Mouse (Mus musculus) heart, adult 2 months (tissue): ENCODE results near the gene Gigyf2. TPM values are rescaled to one million over a fixed set of nuclear protein-coding genes. Genes with fewer than 3 reads are reported as not detected.
A peak's percentile ranks its signal among the peaks of the same experiment; 100 is the strongest.

ENCODE experiments used
- DNase-seq, 2 experiments: peaks; one replicate each; pipeline ENCODE4 v3.0.0; 2021
- H3K27ac ChIP-seq: fragments of 200-600 bp; 2 replicates; pipeline ENCODE4 v1.8.1; 2022
- H3K27me3 ChIP-seq: fragments of 200-500 bp; 2 replicates; pipeline ENCODE4 v1.6.1; 2012; ENCODE audit warnings: mild to moderate bottlenecking, low read length, inconsistent platforms, mixed read lengths; ENCODE audit not compliant: control insufficient read depth, insufficient read depth
- H3K36me3 ChIP-seq: fragments of 200-500 bp; 2 replicates; pipeline ENCODE4 v1.6.1; 2012; ENCODE audit warnings: low read length, inconsistent platforms; ENCODE audit not compliant: control insufficient read depth, insufficient read depth
- H3K4me1 ChIP-seq: fragments of 200-500 bp; 2 replicates; pipeline ENCODE4 v1.6.1; 2011; ENCODE audit warnings: low read length; ENCODE audit not compliant: control insufficient read depth, insufficient read depth
- H3K4me3 ChIP-seq: fragments of 200-600 bp; 2 replicates; pipeline ENCODE4 v1.8.1; 2022
- H3K79me2 ChIP-seq: fragments of 200-500 bp; replicated peaks from 2 replicates; pipeline ENCODE4 v1.6.1; 2012; ENCODE audit warnings: mild to moderate bottlenecking, inconsistent platforms, low read length, moderate library complexity, mixed read lengths; ENCODE audit not compliant: control insufficient read depth, insufficient read depth
- H3K9ac ChIP-seq: fragments of 200-500 bp; 2 replicates; pipeline ENCODE4 v1.6.1; 2012; ENCODE audit warnings: low read depth, mild to moderate bottlenecking, control low read depth, inconsistent platforms, low read length, mixed read lengths
- CTCF ChIP-seq: fragments of 200-600 bp; IDR thresholded peaks from 2 replicates; pipeline ENCODE4 v1.8.1; 2022; ENCODE audit warnings: antibody characterized with exemption, mild to moderate bottlenecking, moderate library complexity
- EP300 ChIP-seq: fragments of 200-500 bp; IDR thresholded peaks from 2 replicates; pipeline ENCODE4 v1.6.1; 2011; ENCODE audit warnings: low read depth, low read length, control low read depth; ENCODE audit not compliant: insufficient read depth
- POLR2A ChIP-seq: fragments of 200-500 bp; IDR thresholded peaks from 2 replicates; pipeline ENCODE4 v1.6.1; 2011; ENCODE audit warnings: mild to moderate bottlenecking, low read depth, low read length, control low read depth; ENCODE audit not compliant: insufficient read depth
- WGBS: fragments of 180-500 bp; shearing (Covaris S2); methylation state at CpG from one replicate; pipeline ENCODE4 v1.1.7; 2018; 5-methylcytosine and 5-hydroxymethylcytosine counted together
- intact Hi-C: fragments of 180-260 bp; cut with DNase I; formaldehyde crosslinking; loops from one replicate; pipeline ENCODE4 v1.15.1; 2025
- long read RNA-seq: library from polyadenylated mRNA; stranded (forward); transcript quantifications from one replicate; pipeline ENCODE4 v2.0.0, GENCODE M21; 2021
- polyA plus RNA-seq: library from polyadenylated mRNA; depleted of rRNA; stranded (reverse); fragments of >200 nt; gene quantifications from 2 replicates; pipeline ENCODE4 v1.2.3, GENCODE M21; 2012; rRNA removed
- total RNA-seq, 2 experiments: library from RNA; stranded (reverse); gene quantifications; 2 replicates each; pipeline ENCODE4 v1.2.3; 2021

Gigyf2 gene
- total RNA-seq (10 to 100 TPM; 47.4 to 47.7 TPM), polyA plus RNA-seq (19.3 and 33.5 TPM in 2 replicates)
- long read RNA-seq, full-length matches to known transcripts: 7 of 11 reads
- long read RNA-seq, partial matches to known transcripts: 2 of 11 reads
- long read RNA-seq, other reads (novel, unspliced or antisense): 2 of 11 reads

DNA sequence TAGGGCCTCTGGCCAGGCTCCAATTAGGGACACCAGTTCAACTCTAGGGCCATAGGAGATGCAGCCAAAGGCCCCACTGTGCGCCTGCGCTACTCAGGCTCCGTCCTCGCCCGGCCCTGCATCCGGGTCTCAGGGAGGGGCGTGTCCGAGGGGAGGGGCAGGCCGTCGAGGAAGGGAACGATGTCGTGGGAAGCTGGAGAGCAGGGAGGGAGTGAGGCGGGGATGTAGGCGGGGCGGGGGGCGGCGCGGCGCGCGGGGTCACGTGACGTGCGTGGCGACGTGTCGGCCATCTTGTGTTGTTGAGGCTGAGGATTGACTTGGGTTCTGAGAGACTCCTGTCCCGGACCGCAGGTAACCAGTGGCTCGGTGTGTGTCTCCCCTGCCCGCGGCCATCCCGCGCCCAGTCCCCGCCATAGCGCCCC, at the start of gene Gigyf2:
Gene Gigyf2 (plus strand): TSS at position 257 of the 422 bp plus-strand sequence.
- peak within 1 kb of the TSS; percentile 98 for H3K4me3 ChIP-seq
- peaks cover 10% of the 10 kb centered on the region for H3K36me3 ChIP-seq
- H3K27me3 ChIP-seq: no peaks in the 10 kb centered on the region
- peaks cover 5% of the 10 kb centered on the region for H3K4me1 ChIP-seq
- intact Hi-C loops: no loop called here
- under 1% methylated on average over 36 of the region's 36 CpGs for WGBS
- TF ChIP-seq EP300 (0 out of 2 replicates have a peak, but pooled peaks have one; percentile 45), POLR2A (peak; percentile 72), CTCF (no peak)
- H3K79me2 ChIP-seq: no peaks in the 10 kb centered on the region
- H3K9ac ChIP-seq: peak within 1 kb of the TSS; percentile 89
- H3K27ac ChIP-seq: peak within 1 kb of the TSS; percentile 90
- peak; percentile 97 to 98 for DNase-seq

DNA sequence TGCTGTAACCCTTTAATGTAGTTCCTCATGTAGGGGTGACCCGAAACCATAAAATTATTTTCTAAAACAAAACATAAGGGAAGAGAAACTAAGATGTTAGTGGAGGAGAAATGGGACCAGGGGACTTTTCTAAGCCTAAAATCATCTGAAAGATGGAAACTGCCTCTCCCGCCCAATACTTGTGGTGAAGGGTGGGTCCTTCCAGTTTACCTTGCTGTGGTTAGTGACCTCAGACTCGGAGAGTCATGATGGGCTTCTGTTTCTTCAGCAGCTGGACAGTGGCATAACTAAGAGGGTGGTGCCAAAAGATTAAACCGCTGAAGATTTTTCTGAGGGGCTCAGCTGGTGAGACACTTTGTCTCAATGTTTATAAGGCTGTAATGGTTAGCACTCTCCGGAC, 46.5 kb upstream of the Gigyf2 start:
- H3K9ac ChIP-seq: no peak overlapping the region
- no peaks in the 10 kb centered on the region for H3K4me1 ChIP-seq
- H3K27me3 ChIP-seq: no peaks in the 10 kb centered on the region
- intact Hi-C loops: no loop called here
- no peak for DNase-seq
- H3K4me3 ChIP-seq: no peak overlapping the region
- 79% methylated on average over 5 of the region's 5 CpGs for WGBS
- no peak overlapping the region for H3K27ac ChIP-seq
- H3K79me2 ChIP-seq: no peaks in the 10 kb centered on the region
- no peaks in the 10 kb centered on the region for H3K36me3 ChIP-seq
- TF ChIP-seq EP300: no peak
- TF ChIP-seq POLR2A: no peak

DNA sequence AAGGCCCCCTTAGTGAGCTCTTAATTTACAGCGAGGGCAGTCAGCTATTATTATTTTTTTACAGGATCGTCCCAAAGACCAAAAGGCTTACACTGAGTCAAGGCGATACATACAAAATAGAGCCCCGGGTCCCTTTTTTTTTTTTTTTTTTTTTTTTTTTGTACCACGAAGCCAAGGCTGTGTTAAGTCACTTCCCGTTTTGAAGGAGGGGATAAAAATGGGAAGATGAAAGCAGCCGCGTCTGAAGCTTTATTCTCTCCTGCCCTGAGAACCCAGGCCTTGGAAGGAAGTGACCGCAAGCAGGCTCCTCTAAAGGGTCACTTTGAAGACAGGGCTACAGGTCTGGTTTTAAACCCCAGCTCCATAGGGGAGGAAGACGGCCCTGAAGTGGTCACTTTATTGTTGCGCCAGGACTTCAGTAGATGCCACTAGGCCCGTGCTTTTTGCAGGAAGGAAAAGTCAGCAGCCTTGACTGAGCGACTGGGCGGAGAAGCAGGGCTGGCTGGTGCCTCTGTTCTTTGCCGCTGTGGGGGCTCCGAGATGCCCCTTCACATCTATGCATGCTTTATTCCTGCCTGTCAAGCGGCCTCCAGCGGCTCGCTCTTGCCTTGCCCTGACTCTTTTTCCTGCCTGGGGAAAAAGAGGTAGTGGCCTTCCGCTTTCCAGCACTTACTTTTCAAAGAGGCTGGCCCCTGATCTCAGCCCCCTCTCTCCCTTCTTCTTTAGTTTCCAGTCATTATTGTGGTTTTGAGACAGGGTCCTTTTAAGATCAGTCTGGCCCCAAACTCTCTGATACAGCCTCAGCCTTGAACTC, 45.0 kb upstream of the Gigyf2 start:
- TF ChIP-seq CTCF: no peak
- no peak for TF ChIP-seq EP300
- TF ChIP-seq POLR2A: no peak
- no peak overlapping the region for H3K9ac ChIP-seq
- intact Hi-C loops: no loop called here
- no peak for DNase-seq
- H3K4me3 ChIP-seq: no peak overlapping the region
- no peaks in the 10 kb centered on the region for H3K27me3 ChIP-seq
- no peak overlapping the region for H3K27ac ChIP-seq
- no peaks in the 10 kb centered on the region for H3K36me3 ChIP-seq
- no peaks in the 10 kb centered on the region for H3K79me2 ChIP-seq
- WGBS: 34% methylated on average over 20 of the region's 20 CpGs
- no peaks in the 10 kb centered on the region for H3K4me1 ChIP-seq

DNA sequence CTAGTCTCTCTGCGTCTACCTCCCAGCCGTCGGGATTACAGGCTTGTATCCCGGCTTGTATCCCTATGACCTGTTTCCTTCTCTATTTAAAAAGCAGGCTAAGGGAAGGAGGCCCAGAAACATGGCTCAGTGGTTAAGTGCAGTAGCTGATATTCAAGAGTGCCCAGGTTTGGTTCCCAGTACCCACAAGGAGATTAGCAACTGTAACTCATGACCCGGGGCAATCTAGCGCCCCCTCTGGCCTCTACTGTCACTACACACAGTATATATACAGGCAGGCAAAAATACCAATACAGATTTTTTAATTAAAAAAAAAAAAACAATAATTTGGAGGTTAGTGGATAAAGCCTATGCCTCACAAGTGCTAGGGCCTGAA, 44.4 kb upstream of the Gigyf2 start:
- Histone ChIP-seq H3K9ac (no peak overlapping the region), H3K79me2 (no peaks in the 10 kb centered on the region), H3K27ac (no peak overlapping the region), H3K27me3 (no peaks in the 10 kb centered on the region), H3K36me3 (no peaks in the 10 kb centered on the region), H3K4me1 (no peaks in the 10 kb centered on the region), H3K4me3 (no peak overlapping the region)
- TF ChIP-seq EP300: no peak
- peak; percentile 6; the same call in 1 of the 2 replicates for TF ChIP-seq CTCF
- intact Hi-C loops: no loop called here
- 74% methylated on average over 6 of the region's 6 CpGs for WGBS
- DNase-seq: no peak

DNA sequence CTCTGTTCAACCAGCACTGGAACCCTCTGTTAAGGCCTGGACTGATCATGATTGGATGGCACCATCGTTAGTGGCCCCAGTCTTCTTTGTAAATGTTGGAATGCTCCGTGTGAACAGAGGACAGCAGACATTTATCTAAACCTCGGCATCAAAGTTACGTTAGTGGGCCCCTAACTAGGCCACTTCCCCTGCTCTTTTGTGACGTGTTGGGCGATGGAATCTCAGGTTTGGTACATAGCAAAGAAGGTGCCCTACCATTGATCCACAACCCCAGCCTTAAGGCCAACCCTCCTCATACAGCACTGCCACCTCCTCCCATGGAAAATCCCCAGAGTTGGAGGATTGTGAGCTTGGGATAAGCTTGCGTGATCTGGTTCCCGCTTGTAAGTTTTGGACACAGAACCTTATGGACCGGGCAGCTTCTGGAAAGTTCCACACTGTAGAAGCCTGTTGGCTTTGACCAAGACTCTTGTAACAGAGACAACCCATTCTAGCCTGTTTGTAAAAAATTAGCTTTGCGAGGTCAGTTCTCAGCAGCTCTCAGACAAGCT, 43.3 kb upstream of the Gigyf2 start:
- intact Hi-C loops: no loop called here
- no peaks in the 10 kb centered on the region for H3K4me1 ChIP-seq
- DNase-seq: no peak
- H3K27ac ChIP-seq: no peak overlapping the region
- no peaks in the 10 kb centered on the region for H3K36me3 ChIP-seq
- no peaks in the 10 kb centered on the region for H3K27me3 ChIP-seq
- TF ChIP-seq POLR2A (no peak), EP300 (no peak), CTCF (no peak)
- H3K9ac ChIP-seq: no peak overlapping the region
- no peaks in the 10 kb centered on the region for H3K79me2 ChIP-seq
- 88% methylated on average over 10 of the region's 10 CpGs for whole genome bisulfite sequencing
- H3K4me3 ChIP-seq: no peak overlapping the region

DNA sequence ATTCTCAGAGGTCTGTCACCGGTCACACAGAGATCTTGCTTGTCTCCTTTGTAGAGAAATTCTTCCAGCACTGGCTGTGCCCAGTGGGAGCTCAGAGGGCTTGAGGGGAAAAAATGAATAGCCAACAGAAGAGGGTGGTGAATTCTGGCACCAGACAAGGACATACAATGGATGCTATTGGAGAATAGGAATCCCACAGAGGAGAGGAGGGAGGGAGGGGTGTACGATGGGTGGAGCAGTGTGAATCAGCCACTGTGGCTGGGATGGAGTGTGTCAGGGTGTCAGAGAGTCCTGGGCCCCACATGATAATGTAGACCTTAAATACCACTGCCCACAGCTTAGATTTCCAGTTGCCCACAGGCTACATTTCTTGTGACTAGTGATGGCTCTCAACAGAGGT, 39.7 kb upstream of the Gigyf2 start:
- Histone ChIP-seq H3K4me3 (no peak overlapping the region), H3K79me2 (no peaks in the 10 kb centered on the region), H3K27ac (no peak overlapping the region), H3K27me3 (no peaks in the 10 kb centered on the region), H3K4me1 (no peaks in the 10 kb centered on the region; the same call in 1 of the 2 replicates), H3K36me3 (no peaks in the 10 kb centered on the region), H3K9ac (no peak overlapping the region)
- intact Hi-C loops: no loop called here
- no peak for TF ChIP-seq EP300
- TF ChIP-seq POLR2A: no peak
- no peak for TF ChIP-seq CTCF
- WGBS: 70% methylated on average over 2 of the region's 2 CpGs
- no peak for DNase-seq
